Mouse (Mus musculus) heart, postnatal 0 days (tissue): ENCODE results near the gene Grm8.

Experiments used
- CTCF ChIP-seq: IDR thresholded peaks from 2 replicates; pipeline ENCODE4 v1.5.1; 2016; ENCODE audit warnings: antibody characterized with exemption, control low read depth, low read depth
- EP300 ChIP-seq: IDR thresholded peaks from 2 replicates; pipeline ENCODE4 v1.6.1; 2016; ENCODE audit warnings: antibody characterized with exemption, low read depth

DNA sequence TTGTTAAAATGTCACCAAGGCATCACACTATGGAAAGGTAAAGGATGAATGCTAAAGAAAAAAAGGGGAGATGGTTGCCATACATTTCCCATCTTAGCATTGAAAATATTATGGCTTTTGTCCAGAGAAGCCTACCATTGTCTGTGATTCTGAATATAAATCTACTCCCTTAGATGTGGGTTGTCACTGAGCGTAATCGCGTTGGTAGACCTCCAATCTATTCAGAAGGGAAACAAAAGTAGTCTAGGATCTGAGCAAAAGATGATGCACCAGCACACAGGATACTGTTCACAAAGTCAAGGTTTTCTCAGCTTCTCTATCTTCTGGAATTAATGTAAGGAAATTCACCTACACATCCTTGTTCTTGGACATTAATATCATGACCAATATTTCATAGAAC, 345.4 kb downstream of the Grm8 start:
- no peak for TF ChIP-seq CTCF
- TF ChIP-seq EP300 = no peak
